Mouse (Mus musculus) c-Kit-positive CD71-positive TER-119-negative erythroid progenitor cells, embryonic 14.5 days (primary cell): ENCODE data around the gene Otub2.

Experiments used
- DNase-seq: peaks from one replicate; pipeline ENCODE4 v3.0.0-alpha.2; 2013; ENCODE audit warnings: low read depth

Gene Otub2

DNA sequence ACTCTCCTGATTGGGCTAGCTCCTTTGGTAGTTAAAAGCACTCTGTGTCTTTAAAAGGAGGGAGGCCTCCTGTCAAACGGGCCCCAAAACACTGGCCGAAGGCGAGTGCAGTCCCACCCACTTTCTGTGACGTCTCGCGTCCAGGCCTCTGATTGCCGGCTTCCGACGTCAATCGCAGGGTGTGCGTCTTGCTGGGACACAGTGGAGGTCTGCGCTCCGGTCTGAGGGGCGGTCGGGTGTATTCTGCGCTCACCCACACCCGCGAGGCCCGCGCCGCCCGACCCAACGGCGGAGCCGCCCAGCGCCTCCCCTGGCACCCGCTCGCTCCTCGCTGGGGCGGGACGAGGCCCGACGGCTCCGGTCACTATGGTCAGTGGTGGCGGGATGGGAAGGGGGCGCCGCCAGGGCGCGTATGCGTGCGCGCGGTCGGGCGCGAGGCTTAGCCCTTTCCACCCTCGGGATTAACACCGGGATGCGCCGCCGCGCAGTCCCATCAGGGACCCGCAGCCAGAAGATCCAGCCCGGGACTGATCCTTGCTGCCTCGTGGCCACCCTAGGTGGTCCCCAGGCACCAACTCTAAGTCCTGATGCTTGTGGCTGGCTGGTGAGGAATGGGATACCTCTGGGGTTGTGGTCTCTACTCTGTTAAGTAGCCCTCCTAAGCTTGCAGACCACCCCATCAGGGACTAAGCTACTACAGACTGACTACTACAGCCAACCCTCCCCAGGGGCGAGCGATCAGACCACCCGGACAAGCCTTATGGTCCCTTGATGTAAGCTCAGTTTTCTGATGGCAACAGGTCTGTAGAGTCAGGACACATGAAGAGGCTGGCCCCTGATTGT is at the start of gene Otub2:
Gene Otub2, plus strand, starts transcription at position 178 of the 843 bp plus-strand sequence.
- DNase-seq: peak; percentile 91

DNA sequence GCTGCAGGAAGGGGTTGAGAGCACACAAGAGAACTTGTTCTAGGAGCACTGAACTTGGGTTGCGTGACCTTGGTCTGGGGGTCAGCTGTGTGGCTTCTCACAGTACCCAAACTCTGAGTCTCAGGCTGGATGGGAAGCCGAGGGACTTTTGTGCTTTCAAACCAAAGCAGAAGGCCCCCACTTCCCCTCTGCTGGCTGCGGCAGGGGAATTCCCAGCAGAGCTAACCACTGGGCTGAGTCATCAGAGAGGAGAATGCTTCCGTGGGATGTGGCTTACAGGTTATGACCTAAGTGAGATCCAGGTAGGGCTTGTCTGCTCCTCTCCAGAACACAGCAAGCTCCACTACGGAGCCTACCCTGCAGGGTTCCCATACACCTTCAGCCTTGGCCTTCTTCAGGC is 47.3 kb upstream of the Otub2 start:
- no peak for DNase-seq

DNA sequence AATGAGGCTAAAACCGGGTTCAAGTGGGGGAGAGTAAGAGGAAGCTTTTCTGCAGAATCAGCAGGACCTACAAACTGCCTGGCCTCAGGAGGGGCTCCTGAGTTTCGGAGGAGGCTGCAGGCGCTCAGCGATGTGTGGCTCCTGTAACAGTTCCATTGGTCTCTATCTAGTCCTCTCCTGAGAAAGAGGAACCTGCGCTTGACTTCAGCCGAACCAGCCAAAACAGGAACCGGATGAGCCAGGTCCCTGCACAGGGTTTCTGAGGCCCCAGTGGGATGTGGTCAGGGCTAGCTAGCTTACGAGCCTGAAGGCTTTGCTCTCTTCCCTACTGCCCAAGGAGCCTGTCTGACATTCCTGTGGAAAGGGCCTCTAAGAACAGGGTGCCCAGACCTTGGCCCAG is 45.0 kb upstream of the Otub2 start:
- DNase-seq: no peak

GRCm38 (mm10) chr12:103344934-103345333 is 43.5 kb upstream of the Otub2 start:
- no peak for DNase-seq

- DNase-seq: no peak
Observed at GRCm38 (mm10) chr12:103346945-103347344, 41.5 kb upstream of the Otub2 start.

- DNase-seq: no peak
Observed at GRCm38 (mm10) chr12:103347406-103347805, 41.1 kb upstream of the Otub2 start.

DNA sequence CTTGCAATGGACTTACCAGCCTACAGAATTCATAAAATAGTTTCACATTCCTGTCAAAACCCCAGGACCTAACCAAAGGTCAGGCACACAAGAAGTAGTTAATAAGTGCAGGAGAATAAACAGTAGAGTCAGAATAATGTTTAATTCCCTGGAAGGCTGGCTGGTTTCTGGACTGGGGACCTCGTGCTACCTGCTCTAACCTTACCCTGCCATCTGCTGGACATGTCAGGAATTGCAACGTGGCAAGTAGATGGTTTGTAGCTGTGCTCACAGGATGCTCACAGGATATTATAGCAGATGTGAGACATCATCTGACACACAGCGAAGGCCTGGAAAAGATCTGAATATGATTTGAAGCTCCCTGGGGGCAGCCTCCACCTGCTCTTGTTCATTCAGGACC is 40.0 kb upstream of the Otub2 start:
- peak; percentile 57 for DNase-seq

- DNase-seq: no peak
Observed at GRCm38 (mm10) chr12:103352735-103353134, 35.7 kb upstream of the Otub2 start.

- DNase-seq: no peak
Observed at GRCm38 (mm10) chr12:103353538-103353937, 34.9 kb upstream of the Otub2 start.

GRCm38 (mm10) chr12:103355746-103356414 is 32.6 kb upstream of the Otub2 start, which contains the start of gene Asb2:
Gene Asb2 (minus strand): TSS chr12:103356001.
- DNase-seq: no peak

- no peak for DNase-seq
Observed at GRCm38 (mm10) chr12:103356415-103356748, 32.1 kb upstream of the Otub2 start.

DNA sequence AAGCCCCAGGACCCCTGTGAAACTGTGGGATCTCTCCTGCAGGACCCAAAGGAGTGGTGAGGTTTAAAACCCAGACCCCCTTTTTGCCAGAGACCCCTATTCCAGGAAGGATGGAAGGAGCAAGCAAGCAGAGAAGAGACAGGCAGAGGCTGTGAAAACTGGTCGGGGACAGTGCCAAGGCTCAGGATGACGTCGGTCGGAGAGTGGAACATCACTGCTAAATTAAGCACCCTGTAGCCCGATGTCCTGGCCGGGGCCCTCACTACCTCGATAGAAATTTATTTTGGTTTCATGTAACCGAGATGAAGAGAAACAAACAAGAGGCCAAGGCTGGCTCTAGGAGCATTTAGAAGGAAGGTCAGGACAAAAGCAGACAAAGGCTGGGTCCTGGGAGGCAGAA is 30.3 kb upstream of the Otub2 start:
- no peak for DNase-seq

GRCm38 (mm10) chr12:103358951-103359801 is 29.3 kb upstream of the Otub2 start:
- no peak for DNase-seq

GRCm38 (mm10) chr12:103360812-103361211 is 27.7 kb upstream of the Otub2 start:
- DNase-seq: no peak

DNA sequence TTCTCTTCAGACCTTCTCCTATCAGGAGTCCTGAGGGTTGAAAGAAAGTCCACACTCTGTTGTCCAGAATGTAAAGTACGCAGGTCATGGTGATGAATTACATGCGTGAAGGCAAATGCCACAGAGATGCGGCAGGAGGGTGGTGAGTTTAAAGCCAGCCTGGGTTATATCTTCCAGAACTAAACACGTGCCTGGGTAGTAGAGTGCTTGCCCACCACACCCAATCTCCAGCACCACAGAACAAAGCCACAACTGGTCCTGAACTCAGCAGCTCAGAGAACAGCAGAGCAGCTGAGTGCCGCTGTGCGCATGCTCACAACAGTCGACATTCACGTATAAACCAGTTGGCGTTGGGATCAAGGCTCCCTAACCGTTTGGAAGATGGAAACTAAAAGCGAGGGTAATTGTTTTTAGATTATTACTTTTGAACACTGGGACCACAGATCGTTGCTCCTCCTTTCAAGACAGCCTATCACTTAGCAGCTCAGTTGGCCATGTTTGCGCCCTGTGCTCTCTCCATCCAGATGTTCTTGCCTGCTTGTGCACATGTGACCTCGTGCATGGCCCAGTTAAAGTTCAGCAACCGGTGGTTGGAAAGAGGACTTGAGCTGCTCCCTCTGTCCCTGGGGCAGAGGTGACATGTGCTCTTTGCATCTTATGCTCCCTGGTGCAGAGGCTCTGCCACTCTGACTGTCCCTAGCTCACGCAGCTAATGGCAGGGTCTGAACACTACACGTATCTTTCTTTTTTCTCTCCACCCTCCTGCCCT is 26.8 kb upstream of the Otub2 start:
- no peak for DNase-seq

DNA sequence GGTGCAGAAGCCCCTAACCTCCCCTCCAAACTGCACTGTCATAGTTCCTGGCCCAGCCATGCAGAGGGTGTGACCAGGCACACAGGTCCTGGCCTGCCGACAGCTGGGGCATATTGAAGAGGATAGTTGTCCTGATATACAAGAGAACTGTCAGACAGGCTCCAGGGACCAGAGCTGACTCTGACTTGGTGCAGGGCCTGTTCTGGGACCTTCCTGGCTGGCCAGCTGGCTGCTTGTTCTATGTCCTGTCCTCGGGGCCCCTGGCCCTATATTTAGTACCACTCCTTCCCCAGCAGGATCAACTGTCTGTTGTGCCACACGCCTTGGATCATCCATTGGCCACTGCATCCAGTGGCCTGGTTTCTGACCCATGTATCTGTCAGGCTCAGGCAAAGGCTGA is 26.1 kb upstream of the Otub2 start:
- DNase-seq: no peak

DNA sequence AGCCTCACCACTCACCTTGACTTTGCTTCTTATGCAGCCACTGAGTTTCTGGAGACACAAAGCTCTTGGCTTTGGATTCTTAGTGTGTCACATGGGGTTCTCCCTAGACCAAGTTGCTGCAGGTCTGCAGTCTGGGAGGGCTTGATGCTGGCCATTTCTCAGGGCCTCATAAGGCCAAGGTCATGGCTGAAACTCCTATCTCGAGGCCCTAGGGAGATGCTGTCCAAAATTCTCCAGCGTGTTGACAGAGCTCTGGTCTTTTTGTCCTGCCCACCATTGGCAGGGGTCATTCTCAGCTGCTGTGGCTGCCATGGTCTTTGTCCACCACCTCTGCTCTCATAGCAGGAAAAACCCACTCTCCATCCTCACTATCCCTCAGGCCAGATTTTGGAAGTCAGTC is 21.3 kb upstream of the Otub2 start:
- no peak for DNase-seq

- DNase-seq: no peak
Observed at GRCm38 (mm10) chr12:103367620-103368325, 20.7 kb upstream of the Otub2 start.

DNA sequence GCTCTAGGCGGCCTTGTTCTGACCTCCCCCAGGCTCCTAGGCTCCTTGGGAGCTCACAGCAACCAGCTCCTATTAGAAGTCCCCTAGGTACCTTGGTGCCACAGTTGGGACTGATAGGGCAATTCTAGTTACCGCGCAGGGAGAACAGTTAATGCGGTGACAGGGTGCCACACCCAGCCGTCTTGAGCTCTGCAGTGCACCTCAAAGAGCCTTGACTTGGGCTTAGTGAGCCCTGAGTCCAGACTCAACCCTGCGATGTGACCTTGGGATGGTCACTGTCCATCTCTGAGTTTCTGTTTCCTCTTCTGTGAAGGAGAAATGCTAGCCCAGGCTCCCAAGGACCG is 20.2 kb upstream of the Otub2 start:
- DNase-seq: no peak

DNA sequence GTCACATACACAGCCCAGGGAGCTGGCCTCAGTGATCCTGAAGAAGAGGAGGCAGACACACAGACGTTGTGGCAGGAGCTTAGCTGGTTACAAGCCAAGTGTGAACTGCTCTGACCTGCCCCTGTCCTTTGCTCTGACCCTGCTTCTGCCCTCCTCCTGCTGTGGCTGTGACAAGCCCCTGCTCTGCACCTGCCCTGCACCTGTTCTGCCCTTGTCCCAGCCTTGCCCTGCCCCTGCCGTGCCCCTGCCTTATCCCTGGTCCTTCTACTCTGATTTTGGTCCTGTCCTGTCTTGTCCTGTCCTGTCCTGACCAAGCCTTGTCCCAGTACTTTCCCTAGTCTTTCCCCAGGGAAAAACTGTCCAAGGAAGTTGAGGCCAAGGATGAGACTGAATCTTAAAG is 19.7 kb upstream of the Otub2 start:
- no peak for DNase-seq

GRCm38 (mm10) chr12:103370861-103371260 is 17.6 kb upstream of the Otub2 start:
- DNase-seq: no peak
